Mouse (Mus musculus) thymus, adult 2 months (tissue): ENCODE measurements around the gene Arl11.

Experiments used
- CTCF ChIP-seq: fragments of 200-500 bp; IDR thresholded peaks from 2 replicates; pipeline ENCODE4 v1.5.1; 2012; ENCODE audit warnings: mild to moderate bottlenecking, control low read depth, low read length, moderate library complexity, borderline replicate concordance; ENCODE audit not compliant: control insufficient read depth, poor library complexity, insufficient read depth; ENCODE audit errors: extremely low read depth
- POLR2A ChIP-seq: fragments of 200-500 bp; IDR thresholded peaks from 2 replicates; pipeline ENCODE4 v1.6.1; 2012; ENCODE audit warnings: mild to moderate bottlenecking, low read length, control low read depth, moderate library complexity; ENCODE audit not compliant: control insufficient read depth, poor library complexity, insufficient read depth; ENCODE audit errors: extremely low read depth

- TF ChIP-seq CTCF (no peak), POLR2A (no peak)
Measured at GRCm38 (mm10) chr14:61301323-61301722, 8.2 kb upstream of the Arl11 start.
